Mouse (Mus musculus) kidney, postnatal 0 days (tissue): ENCODE measurements around the gene Atp8b4. TPM values are rescaled to one million over a fixed set of nuclear protein-coding genes. Genes with fewer than 3 reads are reported as not detected.
A peak's percentile ranks its signal among the peaks of the same experiment; 100 is the strongest.
"Not testable (repeated sequence)": the region's sequence is repeated elsewhere in the genome, so short reads cannot be mapped to it uniquely, and the experiment has no call there.

Experiments
- ATAC-seq: fragments of 200-750 bp; cut with Nextera tagmentation; replicated peaks from 2 replicates; pipeline ENCODE4 v1.8.0; 2017; ENCODE audit warnings: low read depth, moderate number of reproducible peaks, moderate TSS enrichment, moderate library complexity; ENCODE audit not compliant: low FRiP score
- DNase-seq: peaks from one replicate; pipeline ENCODE4 v3.0.0-alpha.2; 2016; ENCODE audit warnings: low spot score
- H3K27ac ChIP-seq: fragments of 300-500 bp; sonication (generic); 2 replicates; pipeline ENCODE4 v1.5.1; 2014; ENCODE audit warnings: mild to moderate bottlenecking
- H3K27me3 ChIP-seq: fragments of 300-500 bp; sonication (generic); 2 replicates; pipeline ENCODE4 v1.6.1; 2014; ENCODE audit warnings: low read length, mixed read lengths; ENCODE audit not compliant: insufficient read depth
- H3K36me3 ChIP-seq: fragments of 300-500 bp; sonication (generic); 2 replicates; pipeline ENCODE4 v1.6.1; 2014; ENCODE audit warnings: low read length, mixed read lengths; ENCODE audit not compliant: insufficient read depth
- H3K4me1 ChIP-seq: fragments of 300-500 bp; sonication (generic); replicated peaks from 2 replicates; pipeline ENCODE4 v1.6.1; 2014; ENCODE audit warnings: antibody characterized with exemption, low read length, mixed read lengths; ENCODE audit not compliant: insufficient read depth
- H3K4me2 ChIP-seq: fragments of 300-500 bp; sonication (generic); 2 replicates; pipeline ENCODE4 v1.6.1; 2014; ENCODE audit warnings: mild to moderate bottlenecking, low read length, moderate library complexity, mixed read lengths
- H3K4me3 ChIP-seq: fragments of 300-500 bp; sonication (generic); replicated peaks from 2 replicates; pipeline ENCODE4 v1.5.1; 2014; ENCODE audit warnings: low read depth, low read length
- H3K9ac ChIP-seq: fragments of 300-500 bp; sonication (generic); 2 replicates; pipeline ENCODE4 v1.6.1; 2014; ENCODE audit warnings: low read depth, low read length
- H3K9me3 ChIP-seq: fragments of 300-500 bp; sonication (generic); replicated peaks from 2 replicates; pipeline ENCODE4 v1.6.1; 2016; ENCODE audit warnings: low read length, inconsistent platforms, mixed read lengths
- CTCF ChIP-seq: IDR thresholded peaks from 2 replicates; pipeline ENCODE4 v1.5.1; 2016; ENCODE audit warnings: antibody characterized with exemption, low read depth, mild to moderate bottlenecking, moderate library complexity
- WGBS: fragments of 180-500 bp; shearing (Covaris S2); extraction: QIAGEN DNeasy Blood & Tissue Kit; methylation state at CpG from one replicate; pipeline ENCODE4 v1.1.7; 2014; 5-methylcytosine and 5-hydroxymethylcytosine counted together
- polyA plus RNA-seq: library from polyadenylated mRNA; unstranded; fragments of >200 nt; fragmentation: Nextera tagmentation; extraction: Ambion mirVana; gene quantifications from 2 replicates; pipeline ENCODE4 v1.2.1, GENCODE M21; 2015

Atp8b4 gene
- polyA plus RNA-seq, 1 experiment from 2014 or later: 0.12 TPM

- Histone ChIP-seq H3K4me2 (no peak overlapping the region), H3K27ac (no peak overlapping the region), H3K36me3 (no peaks in the 10 kb centered on the region), H3K4me1 (no peaks in the 10 kb centered on the region), H3K9me3 (no peaks in the 10 kb centered on the region), H3K27me3 (no peaks in the 10 kb centered on the region), H3K9ac (no peak overlapping the region), H3K4me3 (no peak overlapping the region)
- no peak for TF ChIP-seq CTCF
- ATAC-seq (no peak), DNase-seq (no peak)
- WGBS: 82% methylated on average over 3 of the region's 3 CpGs
These were observed 30.1 kb upstream of the Atp8b4 start for GRCm38 (mm10) chr2:126530581-126530980.

GRCm38 (mm10) chr2:126527461-126527860 is 27.0 kb upstream of the Atp8b4 start:
- ATAC-seq (no peak), DNase-seq (no peak)
- TF ChIP-seq CTCF: no peak
- Histone ChIP-seq H3K4me1 (no peaks in the 10 kb centered on the region), H3K4me3 (no peak overlapping the region), H3K27ac (no peak overlapping the region), H3K36me3 (no peaks in the 10 kb centered on the region), H3K9ac (no peak overlapping the region), H3K4me2 (no peak overlapping the region), H3K27me3 (no peaks in the 10 kb centered on the region), H3K9me3 (no peaks in the 10 kb centered on the region)
- 90% methylated on average over 8 of the region's 8 CpGs for WGBS

DNA sequence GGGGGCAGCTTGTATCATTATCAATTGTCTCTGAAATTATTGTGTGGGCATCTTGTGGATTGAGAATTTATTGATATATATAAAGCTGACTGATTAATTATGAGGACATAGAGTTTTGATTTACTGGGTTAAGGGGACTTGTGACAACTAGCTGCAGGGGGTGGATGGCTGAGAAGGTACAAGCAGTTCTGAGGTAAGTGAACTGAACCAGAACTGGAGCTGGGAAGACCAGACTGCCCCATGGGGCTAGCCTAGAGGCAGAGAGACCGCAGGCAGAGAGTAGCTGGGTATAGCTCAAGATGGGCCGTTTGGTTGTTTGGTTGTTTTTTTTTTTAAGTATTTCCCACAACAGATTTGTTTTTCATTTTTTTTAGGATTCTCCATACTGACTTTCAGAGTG is 23.8 kb upstream of the Atp8b4 start:
- Histone ChIP-seq H3K4me3 (no peak overlapping the region), H3K4me2 (no peak overlapping the region), H3K4me1 (no peaks in the 10 kb centered on the region), H3K9ac (no peak overlapping the region), H3K27me3 (no peaks in the 10 kb centered on the region), H3K36me3 (no peaks in the 10 kb centered on the region), H3K9me3 (no peaks in the 10 kb centered on the region), H3K27ac (no peak overlapping the region)
- DNase-seq: no peak
- WGBS: 79% methylated on average over 2 of the region's 2 CpGs
- no peak for TF ChIP-seq CTCF
- ATAC-seq: no peak

DNA sequence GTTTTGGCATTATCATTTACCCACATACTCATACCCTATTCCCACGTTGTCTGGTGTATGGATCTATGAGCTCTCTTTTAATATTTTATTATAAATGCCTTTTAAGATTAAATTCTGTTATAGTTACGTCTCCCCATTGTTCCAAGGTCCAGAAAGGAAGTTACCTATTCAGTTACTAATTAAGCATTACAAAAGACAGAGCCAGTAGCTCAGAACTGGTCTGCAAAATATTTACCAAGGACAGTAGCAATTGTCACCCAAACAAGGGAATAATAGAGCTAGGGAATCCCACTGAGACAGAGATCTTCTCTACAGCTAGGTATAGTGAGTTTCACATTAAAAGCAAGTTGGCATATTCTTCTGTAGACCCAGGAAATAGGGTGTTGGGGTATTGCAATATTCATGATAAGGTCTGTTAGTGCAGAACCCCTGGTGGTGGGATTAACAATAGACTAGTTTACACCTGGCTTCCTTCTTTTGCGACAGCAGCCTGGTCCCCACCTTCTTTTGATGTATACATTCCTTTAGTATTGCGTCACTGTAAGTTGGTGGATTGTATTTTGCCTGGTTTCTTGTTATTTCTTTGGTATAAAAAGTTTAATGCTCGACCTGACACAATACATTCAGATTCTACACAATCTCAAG is 22.7 kb upstream of the Atp8b4 start:
- WGBS: 49% methylated on average over 5 of the region's 5 CpGs
- not testable (repeated sequence) for DNase-seq

DNA sequence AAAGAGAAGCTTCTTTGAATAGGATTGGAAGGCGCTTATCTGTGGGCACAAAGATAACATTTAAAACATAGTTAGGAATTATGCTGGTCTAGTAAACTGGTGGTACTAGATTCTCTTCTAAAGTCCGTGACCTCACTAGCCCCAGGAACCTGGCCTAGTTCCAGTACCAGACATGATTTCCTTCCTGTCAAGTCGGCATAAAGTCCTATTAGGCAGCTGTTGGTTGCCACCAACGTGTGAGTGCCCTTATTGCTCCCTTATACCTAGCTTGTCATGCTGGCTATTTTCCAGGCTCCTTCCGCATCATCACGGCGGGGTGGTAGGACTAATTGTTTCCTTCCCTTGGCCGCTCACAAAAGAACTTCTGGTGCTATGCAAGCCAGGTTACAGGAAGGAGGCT is 21.6 kb upstream of the Atp8b4 start:
- 57% methylated on average over 8 of the region's 8 CpGs for WGBS
- Histone ChIP-seq H3K4me1 (no peaks in the 10 kb centered on the region), H3K27me3 (no peaks in the 10 kb centered on the region), H3K4me3 (no peak overlapping the region), H3K4me2 (no peak overlapping the region), H3K9me3 (no peaks in the 10 kb centered on the region), H3K27ac (no peak overlapping the region), H3K36me3 (no peaks in the 10 kb centered on the region), H3K9ac (no peak overlapping the region)
- no peak for ATAC-seq
- peak; percentile 16 for DNase-seq
- TF ChIP-seq CTCF: no peak

More for the DNA sequence above, 22.7 kb upstream of the Atp8b4 start:
- ATAC-seq, H3K4me3 ChIP-seq, H3K4me1 ChIP-seq, H3K4me2 ChIP-seq, H3K36me3 ChIP-seq, H3K27me3 ChIP-seq, H3K9me3 ChIP-seq, H3K9ac ChIP-seq: not testable (repeated sequence)
- H3K27ac ChIP-seq: 0 out of 2 replicates have a peak overlapping the region, but pooled peaks have one; percentile 22
- 0 out of 2 replicates have a peak, but pooled peaks have one; percentile 10 for TF ChIP-seq CTCF

DNA sequence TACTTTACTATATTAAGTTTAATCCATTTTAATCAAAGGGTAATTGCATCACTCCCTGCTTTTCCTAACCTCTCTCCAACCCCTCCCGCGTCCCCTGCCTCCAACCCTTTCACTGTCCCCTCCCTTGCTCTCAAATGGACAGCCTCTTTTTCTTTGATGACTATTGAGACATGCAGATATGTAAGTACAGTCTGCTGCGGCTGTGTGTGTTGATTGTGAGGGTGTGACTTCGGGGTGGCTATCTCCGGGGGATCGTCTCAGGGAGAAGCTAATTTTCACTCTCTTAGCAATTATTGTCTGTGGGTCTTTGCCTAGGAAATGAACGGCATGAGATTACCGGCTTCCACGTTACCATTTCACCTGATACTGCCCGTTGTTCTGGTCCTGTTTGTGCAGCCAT is 21.0 kb upstream of the Atp8b4 start:
- Histone ChIP-seq H3K36me3 (no peaks in the 10 kb centered on the region), H3K27ac (no peak overlapping the region), H3K9me3 (no peaks in the 10 kb centered on the region), H3K4me2 (no peak overlapping the region), H3K4me3 (no peak overlapping the region), H3K9ac (no peak overlapping the region), H3K27me3 (no peaks in the 10 kb centered on the region), H3K4me1 (no peaks in the 10 kb centered on the region)
- TF ChIP-seq CTCF: no peak
- 77% methylated on average over 10 of the region's 10 CpGs for WGBS
- DNase-seq (no peak), ATAC-seq (no peak)

DNA sequence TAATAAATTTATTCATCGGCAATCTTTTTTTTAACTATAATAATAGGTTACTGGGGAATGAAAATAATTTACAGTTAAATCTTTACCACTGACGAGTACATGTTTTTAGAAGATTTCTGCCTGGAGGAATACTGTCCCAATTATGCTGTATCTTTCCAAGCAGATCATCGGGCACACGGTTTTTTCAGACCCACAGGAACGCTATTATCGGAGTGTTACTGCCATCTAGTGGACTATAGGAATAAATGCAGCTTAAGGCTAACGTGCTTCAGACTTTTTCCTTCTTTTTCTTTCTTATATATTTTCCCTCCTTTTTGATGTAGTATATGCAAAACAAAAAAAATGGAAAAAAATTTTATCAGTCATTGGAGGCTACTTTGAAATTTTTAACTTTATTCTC is 20.4 kb upstream of the Atp8b4 start:
- no peak overlapping the region for H3K27ac ChIP-seq
- 14% methylated on average over 7 of the region's 7 CpGs for WGBS
- H3K9me3 ChIP-seq: no peaks in the 10 kb centered on the region
- no peak overlapping the region for H3K4me3 ChIP-seq
- ATAC-seq (no peak), DNase-seq (peak; percentile 90)
- no peaks in the 10 kb centered on the region for H3K4me1 ChIP-seq
- no peaks in the 10 kb centered on the region for H3K36me3 ChIP-seq
- no peak overlapping the region for H3K4me2 ChIP-seq
- H3K9ac ChIP-seq: no peak overlapping the region
- H3K27me3 ChIP-seq: no peaks in the 10 kb centered on the region
- peak; percentile 92 for TF ChIP-seq CTCF
